Mouse (Mus musculus): ENCODE data around the gene Mvk. TPM values are rescaled to one million over a fixed set of nuclear protein-coding genes. Genes with fewer than 3 reads are reported as not detected.

Gene Mvk
- polyA plus RNA-seq, 1 experiment from 2014 or later: 26.1 TPM

DNA sequence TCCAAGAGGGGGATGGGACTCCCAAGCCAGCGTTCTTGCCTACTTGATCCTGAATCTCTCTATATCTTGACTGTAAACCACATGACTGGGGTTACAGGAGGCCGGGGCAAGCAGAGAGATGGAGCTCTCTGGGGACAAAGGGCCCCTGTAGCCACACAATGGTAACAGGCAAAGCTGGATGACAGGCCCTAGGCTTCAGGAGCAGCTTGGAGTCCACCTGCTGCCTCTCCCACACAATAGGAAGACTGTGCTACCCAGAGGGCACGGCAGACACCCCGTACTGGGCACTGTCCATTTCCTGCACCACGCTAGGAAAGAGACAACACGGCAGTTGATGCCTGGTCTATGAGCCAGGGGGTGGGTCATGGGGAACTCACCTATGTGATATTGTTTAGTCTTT, 45.5 kb downstream of the Mvk start:
- H3K27ac ChIP-seq (ENCODE audit: low read length): no peak overlapping the region
- H3K27me3 ChIP-seq (ENCODE audit: control insufficient read depth, insufficient read depth, low read depth, low read length): no peaks in the 10 kb centered on the region
- H3K9me3 ChIP-seq (replicated peaks; ENCODE audit: control insufficient read depth, low read length): no peaks in the 10 kb centered on the region
- no peaks in the 10 kb centered on the region for H3K4me1 ChIP-seq (ENCODE audit: control insufficient read depth, low read depth, low read length)
- no peaks in the 10 kb centered on the region for H3K36me3 ChIP-seq (ENCODE audit: control insufficient read depth, insufficient read depth)
- H3K4me2 ChIP-seq (ENCODE audit: low read depth, low read length): no peak overlapping the region
- H3K9ac ChIP-seq (ENCODE audit: low read depth, low read length): no peak overlapping the region
- no peak overlapping the region for H3K4me3 ChIP-seq (ENCODE audit: low read depth, low read length)
- no peak for ATAC-seq (ENCODE audit: low read depth)
- WGBS (ENCODE audit: insufficient replicate concordance): 64% methylated on average over 6 of the region's 6 CpGs

DNA sequence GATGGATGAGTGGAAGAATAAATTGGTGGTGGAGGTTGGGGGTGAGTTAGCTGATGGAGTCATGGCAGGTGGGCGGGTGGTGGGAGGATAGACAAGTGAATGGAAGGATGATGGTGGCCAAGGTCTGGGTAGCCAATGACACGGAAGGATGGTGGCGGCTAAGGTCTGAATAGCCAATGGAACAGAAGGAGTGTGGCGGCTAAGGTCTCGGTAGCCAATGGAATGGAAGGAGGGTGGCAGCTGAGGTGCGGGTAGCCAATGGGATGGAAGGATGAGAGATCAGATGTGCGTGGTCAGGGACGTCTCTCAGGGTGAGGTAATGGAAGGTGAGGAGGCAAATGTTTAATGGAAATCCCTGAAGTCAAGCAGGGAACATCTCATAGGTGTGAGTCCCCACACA, 46.2 kb downstream of the Mvk start:
- H3K27me3 ChIP-seq (ENCODE audit: control insufficient read depth, insufficient read depth, low read depth, low read length): no peaks in the 10 kb centered on the region
- no peak overlapping the region for H3K9ac ChIP-seq (ENCODE audit: low read depth, low read length)
- 80% methylated on average over 8 of the region's 8 CpGs for WGBS (ENCODE audit: insufficient replicate concordance)
- no peak overlapping the region for H3K4me3 ChIP-seq (ENCODE audit: low read depth, low read length)
- no peaks in the 10 kb centered on the region for H3K4me1 ChIP-seq (ENCODE audit: control insufficient read depth, low read depth, low read length)
- no peaks in the 10 kb centered on the region for H3K36me3 ChIP-seq (ENCODE audit: control insufficient read depth, insufficient read depth)
- no peak overlapping the region for H3K4me2 ChIP-seq (ENCODE audit: low read depth, low read length)
- H3K9me3 ChIP-seq (replicated peaks; ENCODE audit: control insufficient read depth, low read length): no peaks in the 10 kb centered on the region
- H3K27ac ChIP-seq (ENCODE audit: low read length): no peak overlapping the region
- no peak for ATAC-seq (ENCODE audit: low read depth)

- H3K4me1 ChIP-seq (ENCODE audit: control insufficient read depth, low read depth, low read length): no peaks in the 10 kb centered on the region
- H3K9ac ChIP-seq (ENCODE audit: low read depth, low read length): no peak overlapping the region
- 13% methylated on average over 1 of the region's 1 CpGs for WGBS (ENCODE audit: insufficient replicate concordance)
- H3K9me3 ChIP-seq (replicated peaks; ENCODE audit: control insufficient read depth, low read length): no peaks in the 10 kb centered on the region
- H3K27me3 ChIP-seq (ENCODE audit: control insufficient read depth, insufficient read depth, low read depth, low read length): no peaks in the 10 kb centered on the region
- H3K4me2 ChIP-seq (ENCODE audit: low read depth, low read length): no peak overlapping the region
- no peak overlapping the region for H3K27ac ChIP-seq (ENCODE audit: low read length)
- no peaks in the 10 kb centered on the region for H3K36me3 ChIP-seq (ENCODE audit: control insufficient read depth, insufficient read depth)
- no peak for ATAC-seq (ENCODE audit: low read depth)
- no peak overlapping the region for H3K4me3 ChIP-seq (ENCODE audit: low read depth, low read length)
Measured at GRCm38 (mm10) chr5:114494761-114495160, 50.7 kb downstream of the Mvk start.

DNA sequence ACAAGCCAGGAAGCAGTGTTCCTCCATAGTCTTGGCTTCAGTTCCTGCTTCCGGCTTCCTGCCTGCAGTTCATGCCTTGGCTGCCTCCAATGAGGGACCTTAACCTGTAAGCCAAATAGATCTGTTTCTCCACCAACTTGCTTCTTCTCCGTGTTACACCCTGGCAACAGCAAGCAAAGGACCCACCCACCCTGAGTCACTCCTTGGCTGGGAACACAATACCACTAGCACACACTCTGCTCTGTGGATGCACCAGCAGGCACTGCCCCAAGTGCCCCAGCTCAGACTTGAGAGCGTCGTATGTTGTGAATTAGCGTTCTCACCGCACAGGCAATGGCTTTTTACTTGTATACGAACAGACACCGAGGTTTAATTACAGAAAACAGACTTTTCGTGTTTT, 57.2 kb downstream of the Mvk start:
- no peak for ATAC-seq (ENCODE audit: low read depth)
- Histone ChIP-seq H3K4me2 (ENCODE audit: low read depth, low read length) (no peak overlapping the region), H3K9ac (ENCODE audit: low read depth, low read length) (no peak overlapping the region), H3K36me3 (ENCODE audit: control insufficient read depth, insufficient read depth) (no peaks in the 10 kb centered on the region), H3K9me3 (replicated peaks; ENCODE audit: control insufficient read depth, low read length) (no peaks in the 10 kb centered on the region), H3K4me1 (ENCODE audit: control insufficient read depth, low read depth, low read length) (no peaks in the 10 kb centered on the region), H3K4me3 (ENCODE audit: low read depth, low read length) (no peak overlapping the region), H3K27ac (ENCODE audit: low read length) (no peak overlapping the region), H3K27me3 (ENCODE audit: control insufficient read depth, insufficient read depth, low read depth, low read length) (no peaks in the 10 kb centered on the region)
- 68% methylated on average over 9 of the region's 9 CpGs for WGBS (ENCODE audit: insufficient replicate concordance)

- no peaks in the 10 kb centered on the region for H3K27me3 ChIP-seq (ENCODE audit: control insufficient read depth, insufficient read depth, low read depth, low read length)
- H3K27ac ChIP-seq (ENCODE audit: low read length): no peak overlapping the region
- H3K36me3 ChIP-seq (ENCODE audit: control insufficient read depth, insufficient read depth): no peaks in the 10 kb centered on the region
- H3K9me3 ChIP-seq (replicated peaks; ENCODE audit: control insufficient read depth, low read length): no peaks in the 10 kb centered on the region
- no peaks in the 10 kb centered on the region for H3K4me1 ChIP-seq (ENCODE audit: control insufficient read depth, low read depth, low read length)
- 15% methylated on average over 6 of the region's 6 CpGs for WGBS (ENCODE audit: insufficient replicate concordance)
- ATAC-seq (ENCODE audit: low read depth): no peak
- H3K9ac ChIP-seq (ENCODE audit: low read depth, low read length): no peak overlapping the region
- H3K4me3 ChIP-seq (ENCODE audit: low read depth, low read length): no peak overlapping the region
- no peak overlapping the region for H3K4me2 ChIP-seq (ENCODE audit: low read depth, low read length)
Measured at GRCm38 (mm10) chr5:114504826-114505225, 60.8 kb downstream of the Mvk start.

- Histone ChIP-seq H3K9me3 (replicated peaks; ENCODE audit: control insufficient read depth, low read length) (no peaks in the 10 kb centered on the region), H3K4me3 (ENCODE audit: low read depth, low read length) (no peak overlapping the region), H3K4me1 (ENCODE audit: control insufficient read depth, low read depth, low read length) (no peaks in the 10 kb centered on the region), H3K9ac (ENCODE audit: low read depth, low read length) (no peak overlapping the region), H3K27ac (ENCODE audit: low read length) (no peak overlapping the region), H3K36me3 (ENCODE audit: control insufficient read depth, insufficient read depth) (no peaks in the 10 kb centered on the region), H3K27me3 (ENCODE audit: control insufficient read depth, insufficient read depth, low read depth, low read length) (no peaks in the 10 kb centered on the region), H3K4me2 (ENCODE audit: low read depth, low read length) (no peak overlapping the region)
- ATAC-seq (ENCODE audit: low read depth): no peak
- 18% methylated on average over 14 of the region's 14 CpGs for WGBS (ENCODE audit: insufficient replicate concordance)
Measured at GRCm38 (mm10) chr5:114505260-114506085, 61.4 kb downstream of the Mvk start.

DNA sequence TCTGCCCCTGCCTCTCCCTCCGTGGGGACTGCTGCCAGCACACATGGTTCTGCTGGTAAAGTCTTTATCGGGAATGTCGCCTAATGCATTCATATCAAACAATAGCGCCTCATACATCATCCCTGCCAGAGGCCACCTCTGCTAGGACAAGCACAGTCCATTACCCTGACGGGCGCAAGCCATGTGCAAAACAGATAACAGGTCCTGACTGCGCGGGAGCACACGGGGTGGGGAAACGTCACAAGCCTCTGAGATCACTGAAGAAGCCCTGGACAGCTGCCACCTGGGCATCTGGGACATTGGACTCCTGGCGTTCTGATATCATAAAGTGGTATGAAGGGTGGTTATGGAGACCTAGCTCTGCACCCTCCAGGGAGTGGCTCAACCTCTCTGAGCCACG, 63.3 kb downstream of the Mvk start:
- Histone ChIP-seq H3K9me3 (replicated peaks; ENCODE audit: control insufficient read depth, low read length) (no peaks in the 10 kb centered on the region), H3K36me3 (ENCODE audit: control insufficient read depth, insufficient read depth) (no peaks in the 10 kb centered on the region), H3K27me3 (ENCODE audit: control insufficient read depth, insufficient read depth, low read depth, low read length) (no peaks in the 10 kb centered on the region), H3K4me3 (ENCODE audit: low read depth, low read length) (no peak overlapping the region), H3K4me2 (ENCODE audit: low read depth, low read length) (no peak overlapping the region), H3K4me1 (ENCODE audit: control insufficient read depth, low read depth, low read length) (no peaks in the 10 kb centered on the region), H3K9ac (ENCODE audit: low read depth, low read length) (no peak overlapping the region), H3K27ac (ENCODE audit: low read length) (no peak overlapping the region)
- WGBS (ENCODE audit: insufficient replicate concordance): 48% methylated on average over 12 of the region's 12 CpGs
- no peak for ATAC-seq (ENCODE audit: low read depth)

DNA sequence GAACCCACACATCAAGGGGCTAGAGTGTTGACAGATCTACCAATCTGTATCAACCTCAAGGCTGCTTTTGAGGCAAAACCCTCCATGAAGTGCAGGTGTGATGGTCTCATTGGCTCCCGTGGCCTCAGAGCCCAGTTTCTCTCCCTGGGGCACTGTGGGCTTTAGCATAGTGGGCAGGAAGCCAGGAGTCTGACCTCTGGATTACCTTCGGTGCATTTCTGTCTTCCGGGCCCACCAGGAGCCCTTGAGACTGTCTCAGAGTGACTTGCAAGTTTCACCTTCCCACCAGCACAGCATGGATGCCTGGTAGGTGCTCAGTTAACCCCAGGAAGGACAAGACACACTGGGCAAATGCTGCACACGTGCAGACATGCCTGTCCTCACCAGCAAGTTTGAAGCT, 63.9 kb downstream of the Mvk start:
- H3K27me3 ChIP-seq (ENCODE audit: control insufficient read depth, insufficient read depth, low read depth, low read length): peaks cover 2% of the 10 kb centered on the region; the same call in 1 of the 2 replicates
- WGBS (ENCODE audit: insufficient replicate concordance): 57% methylated on average over 4 of the region's 4 CpGs
- H3K9me3 ChIP-seq (replicated peaks; ENCODE audit: control insufficient read depth, low read length): no peaks in the 10 kb centered on the region
- H3K4me2 ChIP-seq (ENCODE audit: low read depth, low read length): no peak overlapping the region
- ATAC-seq (ENCODE audit: low read depth): no peak
- H3K4me3 ChIP-seq (ENCODE audit: low read depth, low read length): no peak overlapping the region
- H3K4me1 ChIP-seq (ENCODE audit: control insufficient read depth, low read depth, low read length): no peaks in the 10 kb centered on the region
- no peaks in the 10 kb centered on the region for H3K36me3 ChIP-seq (ENCODE audit: control insufficient read depth, insufficient read depth)
- no peak overlapping the region for H3K9ac ChIP-seq (ENCODE audit: low read depth, low read length)
- H3K27ac ChIP-seq (ENCODE audit: low read length): no peak overlapping the region

DNA sequence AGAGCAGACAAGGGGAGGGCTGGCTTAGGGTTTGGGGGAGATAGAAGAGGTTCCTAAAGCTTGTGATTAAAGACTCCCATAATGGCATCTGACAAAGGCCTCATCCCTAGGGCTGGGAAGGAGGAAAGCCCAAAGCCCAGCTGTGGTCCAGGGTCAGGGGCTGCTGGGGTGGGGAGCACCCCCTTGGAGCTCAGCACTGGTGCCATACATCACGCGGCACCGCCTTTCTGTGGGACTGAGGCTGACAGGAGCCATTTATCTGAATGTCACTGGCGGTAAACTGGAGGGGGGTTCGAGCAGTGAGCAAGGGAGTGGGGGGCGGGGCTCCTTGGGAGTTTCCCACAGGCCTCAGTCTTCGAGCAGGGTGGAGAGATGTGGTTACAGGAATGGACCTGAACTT, 65.4 kb downstream of the Mvk start:
- peaks cover 15% of the 10 kb centered on the region for H3K27me3 ChIP-seq (ENCODE audit: control insufficient read depth, insufficient read depth, low read depth, low read length)
- ATAC-seq (ENCODE audit: low read depth): no peak
- H3K4me3 ChIP-seq (ENCODE audit: low read depth, low read length): no peak overlapping the region
- WGBS (ENCODE audit: insufficient replicate concordance): 47% methylated on average over 7 of the region's 7 CpGs
- no peaks in the 10 kb centered on the region for H3K4me1 ChIP-seq (ENCODE audit: control insufficient read depth, low read depth, low read length)
- no peak overlapping the region for H3K4me2 ChIP-seq (ENCODE audit: low read depth, low read length)
- no peaks in the 10 kb centered on the region for H3K9me3 ChIP-seq (replicated peaks; ENCODE audit: control insufficient read depth, low read length)
- no peak overlapping the region for H3K9ac ChIP-seq (ENCODE audit: low read depth, low read length)
- H3K36me3 ChIP-seq (ENCODE audit: control insufficient read depth, insufficient read depth): no peaks in the 10 kb centered on the region
- no peak overlapping the region for H3K27ac ChIP-seq (ENCODE audit: low read length)
